Mouse (Mus musculus): Measurements from ENCODE around the gene Rlbp1.

GRCm38 (mm10) chr7:79422876-79423275 is 36.0 kb upstream of the Rlbp1 start:
- TF ChIP-seq CTCF (IDR thresholded peaks at IDR 0.05; ENCODE audit: low read depth, low read length) (no peak), EP300 (IDR thresholded peaks at IDR 0.05; ENCODE audit: insufficient read depth, low read depth, low read length) (no peak), POLR2A (IDR thresholded peaks at IDR 0.05; ENCODE audit: insufficient read depth, low read length) (no peak)
